ENCODE assay signal across 7 mouse cellular contexts in the genomic region with DNA sequence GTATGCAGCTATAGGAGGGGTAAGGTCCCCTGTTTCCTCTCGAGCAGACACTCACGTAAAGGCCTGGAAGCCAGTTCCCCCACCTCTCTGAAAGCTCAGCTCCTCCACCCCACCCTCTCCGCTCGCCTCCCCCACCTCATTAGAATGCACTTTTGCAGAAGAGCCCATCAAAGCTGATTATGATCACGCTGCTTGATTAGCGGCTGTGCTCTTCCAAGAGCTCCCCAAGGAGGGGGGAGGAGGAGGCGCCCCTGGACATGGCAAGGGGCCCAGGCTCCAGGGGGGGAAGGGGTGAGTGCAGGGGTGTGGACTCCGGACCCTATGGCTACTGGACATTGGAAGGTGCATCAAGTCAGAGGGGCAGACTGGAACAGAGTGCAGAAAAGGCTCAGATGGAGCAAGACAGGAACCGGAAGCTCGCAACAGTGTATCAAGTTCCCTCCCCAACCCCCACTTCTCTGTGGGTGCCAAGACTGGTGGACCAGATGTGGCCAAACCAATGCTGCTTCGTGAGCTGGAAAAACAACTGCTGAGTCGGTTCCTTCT.
A peak's percentile ranks its signal among the peaks of the same experiment; 100 is the strongest.
DNase-seq lines count a peak whose midpoint lies in the region; ATAC-seq and TF ChIP-seq lines count a peak whose summit lies in the region.

No protein-coding gene starts in this region.

- peak; percentile 4 to 7 for DNase-seq in B cell, adult 2 months
- peak; percentile 67 for DNase-seq in NIH3T3 (ENCODE audit: low read depth)
- peak; percentile 59 for DNase-seq in gastrocnemius, adult 2 months
- DNase-seq in limb, embryonic 11.5 days (ENCODE audit: low spot score), result peak; percentile 61
- DNase-seq in neural tube, embryonic 11.5 days (ENCODE audit: low spot score), result peak; percentile 48
- no peak for DNase-seq in cerebellum, adult 9-11 months

- WGBS in hindbrain, embryonic 16.5 days, result 8% methylated on average over 12 of the region's 12 CpGs
- 41% methylated on average over 12 of the region's 12 CpGs for WGBS in limb, embryonic 11.5 days
- 50% methylated on average over 12 of the region's 12 CpGs for WGBS in neural tube, embryonic 11.5 days

- no peaks in the 10 kb centered on the region for H3K27me3 ChIP-seq in hindbrain, embryonic 16.5 days (replicated peaks; ENCODE audit: control insufficient read depth, insufficient read depth, low read length)
- no peaks in the 10 kb centered on the region for H3K27me3 ChIP-seq in limb, embryonic 11.5 days (ENCODE audit: control insufficient read depth, insufficient read depth, low read length)
- no peaks in the 10 kb centered on the region for H3K27me3 ChIP-seq in neural tube, embryonic 11.5 days (ENCODE audit: control insufficient read depth, insufficient read depth, low read length)

- peak overlapping the region; percentile 49 for H3K4me3 ChIP-seq in gastrocnemius, adult 2 months
- H3K4me3 ChIP-seq in hindbrain, embryonic 16.5 days (ENCODE audit: low read length), result no peak overlapping the region
- H3K4me3 ChIP-seq in limb, embryonic 11.5 days (ENCODE audit: low read depth, low read length), result no peak overlapping the region
- no peak overlapping the region for H3K4me3 ChIP-seq in neural tube, embryonic 11.5 days (ENCODE audit: low read depth, low read length)

- H3K4me2 ChIP-seq in hindbrain, embryonic 16.5 days (ENCODE audit: low read length), result peak overlapping the region; percentile 32
- H3K4me2 ChIP-seq in limb, embryonic 11.5 days (ENCODE audit: low read depth, severe bottlenecking), result peak overlapping the region; percentile 25; the same call in 1 of the 2 replicates
- no peak overlapping the region for H3K4me2 ChIP-seq in neural tube, embryonic 11.5 days (ENCODE audit: low read depth)

- no peaks in the 10 kb centered on the region for H3K36me3 ChIP-seq in hindbrain, embryonic 16.5 days (ENCODE audit: control insufficient read depth, insufficient read depth, low read length)
- H3K36me3 ChIP-seq in limb, embryonic 11.5 days (ENCODE audit: control insufficient read depth, insufficient read depth, low read length), result no peaks in the 10 kb centered on the region
- H3K36me3 ChIP-seq in neural tube, embryonic 11.5 days (ENCODE audit: control insufficient read depth, insufficient read depth, low read length), result no peaks in the 10 kb centered on the region

- H3K9ac ChIP-seq in hindbrain, embryonic 16.5 days (ENCODE audit: low read depth, low read length), result peak overlapping the region; percentile 38
- H3K9ac ChIP-seq in limb, embryonic 11.5 days (ENCODE audit: low read length), result peak overlapping the region; percentile 30; the same call in 1 of the 2 replicates
- no peak overlapping the region for H3K9ac ChIP-seq in neural tube, embryonic 11.5 days (ENCODE audit: low read length)

- no peak for TF ChIP-seq CTCF in gastrocnemius, adult 2 months (IDR thresholded peaks at IDR 0.05)

- peaks cover 42% of the 10 kb centered on the region for H3K4me1 ChIP-seq in hindbrain, embryonic 16.5 days (ENCODE audit: control insufficient read depth, insufficient read depth, low read depth, low read length)
- H3K4me1 ChIP-seq in limb, embryonic 11.5 days (ENCODE audit: control insufficient read depth, insufficient read depth, low read length), result peaks cover 12% of the 10 kb centered on the region
- H3K4me1 ChIP-seq in neural tube, embryonic 11.5 days (ENCODE audit: control insufficient read depth, insufficient read depth, low read length), result peaks cover 13% of the 10 kb centered on the region

- peak; percentile 48 for ATAC-seq in hindbrain, embryonic 16.5 days
- ATAC-seq in limb, embryonic 11.5 days (ENCODE audit: insufficient number of reproducible peaks, low FRiP score, low TSS enrichment, low read depth), result 0 out of 2 replicates have a peak, but pooled peaks have one; percentile 49
- ATAC-seq in neural tube, embryonic 11.5 days (ENCODE audit: insufficient read depth, low FRiP score, low TSS enrichment), result no peak

- no peak overlapping the region for H3K27ac ChIP-seq in gastrocnemius, adult 2 months
- peak overlapping the region; percentile 82 for H3K27ac ChIP-seq in hindbrain, embryonic 16.5 days (ENCODE audit: low read depth, low read length)
- no peak overlapping the region; the same call in 1 of the 2 replicates for H3K27ac ChIP-seq in limb, embryonic 11.5 days (replicated peaks; ENCODE audit: low read depth, low read length)
- H3K27ac ChIP-seq in neural tube, embryonic 11.5 days (ENCODE audit: low read depth, low read length), result no peak overlapping the region

- H3K9me3 ChIP-seq in hindbrain, embryonic 16.5 days (ENCODE audit: control insufficient read depth, low read length), result no peaks in the 10 kb centered on the region
- no peaks in the 10 kb centered on the region for H3K9me3 ChIP-seq in limb, embryonic 11.5 days (ENCODE audit: control insufficient read depth, low read length)
- H3K9me3 ChIP-seq in neural tube, embryonic 11.5 days (ENCODE audit: control insufficient read depth, low read length), result no peaks in the 10 kb centered on the region

- intact Hi-C loops in gastrocnemius, adult 2 months (cut with DNase I), result no loop called here
